Mouse (Mus musculus): ENCODE data around the gene Slc25a10. TPM values are rescaled to one million over a fixed set of nuclear protein-coding genes. Genes with fewer than 3 reads are reported as not detected.
A peak's percentile ranks its signal among the peaks of the same experiment; 100 is the strongest.
"Not testable (repeated sequence)": the region's sequence is repeated elsewhere in the genome, so short reads cannot be mapped to it uniquely, and the experiment has no call there.

The Slc25a10 gene
- polyA plus RNA-seq, 1 experiment from 2014 or later: 70.9 TPM

DNA sequence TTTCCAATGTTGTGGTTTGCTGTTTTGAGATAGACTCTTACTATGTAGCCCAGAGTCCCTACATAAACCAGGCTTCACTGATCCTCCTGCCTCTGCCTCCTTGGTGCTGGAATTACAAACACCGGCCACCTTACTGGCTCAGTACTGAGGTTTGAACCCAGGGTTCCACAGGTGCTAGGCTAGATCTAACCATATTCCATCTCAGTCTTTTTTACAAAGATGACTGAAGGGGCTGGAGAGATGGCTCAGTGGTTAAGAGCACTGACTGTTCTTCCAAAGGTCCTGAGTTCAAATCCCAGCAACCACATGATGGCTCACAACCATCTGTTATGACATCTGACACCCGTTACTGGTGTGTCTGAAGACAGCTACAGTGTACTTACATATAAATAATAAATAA is 22.6 kb downstream of the Slc25a10 start:
- H3K4me3 ChIP-seq; ATAC-seq (ENCODE audit: borderline replicate concordance, extremely low read depth, low FRiP score, low TSS enrichment); H3K4me2 ChIP-seq: not testable (repeated sequence)

DNA sequence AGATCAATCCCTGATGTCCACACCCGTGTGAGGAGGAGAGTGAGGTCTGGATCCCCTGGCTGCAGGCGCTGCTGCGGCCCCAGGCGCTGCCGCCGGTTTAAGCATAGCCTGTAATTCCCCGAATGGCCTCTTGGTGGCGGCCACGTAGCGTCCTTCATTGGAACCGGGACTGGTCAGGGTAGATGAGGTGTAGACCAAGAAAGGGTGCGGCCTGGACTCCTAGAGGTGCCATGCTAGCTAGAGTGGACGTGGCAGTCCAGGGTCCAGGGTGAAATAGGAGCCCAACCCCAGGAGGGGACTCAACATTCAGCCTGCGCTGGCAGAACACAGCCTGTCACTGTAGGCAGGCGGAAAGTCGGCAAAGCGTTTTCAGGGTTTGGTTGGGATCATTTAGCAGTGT is 24.0 kb downstream of the Slc25a10 start:
- Histone ChIP-seq H3K4me2 (no peak overlapping the region), H3K27ac (no peak overlapping the region), H3K9ac (no peak overlapping the region), H3K27me3 (no peaks in the 10 kb centered on the region), H3K36me3 (no peaks in the 10 kb centered on the region), H3K4me1 (peaks cover 22% of the 10 kb centered on the region), H3K4me3 (no peak overlapping the region), H3K9me3 (no peaks in the 10 kb centered on the region)
- peak; percentile 43 for ATAC-seq (ENCODE audit: borderline replicate concordance, extremely low read depth, low FRiP score, low TSS enrichment)
- 14% methylated on average over 17 of the region's 17 CpGs for WGBS

More for the DNA sequence above, 22.6 kb downstream of the Slc25a10 start:
- H3K9ac ChIP-seq, H3K36me3 ChIP-seq, H3K9me3 ChIP-seq, H3K27ac ChIP-seq, H3K27me3 ChIP-seq: not testable (repeated sequence)
- H3K4me1 ChIP-seq: peaks cover 20% of the 10 kb centered on the region
- 86% methylated on average over 2 of the region's 2 CpGs for WGBS

DNA sequence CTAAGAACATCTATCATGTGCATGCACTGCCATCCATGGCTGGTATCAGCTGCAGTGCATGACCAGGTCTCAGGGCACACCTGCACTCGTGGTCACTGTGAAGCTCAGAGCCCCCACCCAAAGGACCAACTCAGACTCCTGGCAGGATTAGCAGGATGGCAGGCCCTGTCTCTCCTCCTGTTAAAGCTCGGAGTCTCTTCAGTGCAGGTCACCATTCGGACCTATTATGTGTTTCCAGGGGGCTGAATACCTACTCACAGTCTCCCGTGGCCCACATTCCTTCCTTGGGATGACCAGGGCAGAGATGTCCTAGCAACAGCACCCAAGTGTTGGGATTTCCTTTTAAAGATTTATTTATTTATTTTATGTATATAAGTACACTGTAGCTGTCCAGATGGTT is 25.5 kb downstream of the Slc25a10 start:
- no peaks in the 10 kb centered on the region for H3K9me3 ChIP-seq
- H3K4me2 ChIP-seq: no peak overlapping the region
- ATAC-seq (ENCODE audit: borderline replicate concordance, extremely low read depth, low FRiP score, low TSS enrichment): no peak
- H3K27me3 ChIP-seq: no peaks in the 10 kb centered on the region
- 69% methylated on average over 4 of the region's 4 CpGs for WGBS
- no peak overlapping the region for H3K4me3 ChIP-seq
- H3K4me1 ChIP-seq: peaks cover 20% of the 10 kb centered on the region
- H3K36me3 ChIP-seq: no peaks in the 10 kb centered on the region
- H3K9ac ChIP-seq: no peak overlapping the region
- H3K27ac ChIP-seq: no peak overlapping the region

DNA sequence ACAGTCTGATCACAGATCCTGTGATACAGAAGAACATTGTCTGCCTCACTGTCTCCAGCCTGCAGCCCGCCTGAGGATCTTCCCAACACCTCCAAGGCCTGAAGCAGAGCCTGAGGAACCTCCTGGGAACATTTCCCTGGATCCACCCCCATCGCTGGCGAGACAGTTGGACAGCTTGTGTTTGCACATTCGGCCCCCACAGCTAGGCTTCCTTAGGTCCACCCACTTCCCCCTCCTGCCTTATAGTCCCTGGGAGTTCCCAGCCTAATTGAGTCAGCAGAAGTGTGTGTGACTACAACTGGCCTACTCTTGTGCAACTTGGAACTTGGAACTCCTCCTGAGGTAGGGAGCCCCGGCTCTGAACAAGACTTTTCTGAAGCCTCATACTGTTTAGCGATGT is 26.4 kb downstream of the Slc25a10 start:
- Histone ChIP-seq H3K27me3 (no peaks in the 10 kb centered on the region), H3K9ac (no peak overlapping the region; the same call in 1 of the 2 replicates)
- WGBS: 40% methylated on average over 6 of the region's 6 CpGs

DNA sequence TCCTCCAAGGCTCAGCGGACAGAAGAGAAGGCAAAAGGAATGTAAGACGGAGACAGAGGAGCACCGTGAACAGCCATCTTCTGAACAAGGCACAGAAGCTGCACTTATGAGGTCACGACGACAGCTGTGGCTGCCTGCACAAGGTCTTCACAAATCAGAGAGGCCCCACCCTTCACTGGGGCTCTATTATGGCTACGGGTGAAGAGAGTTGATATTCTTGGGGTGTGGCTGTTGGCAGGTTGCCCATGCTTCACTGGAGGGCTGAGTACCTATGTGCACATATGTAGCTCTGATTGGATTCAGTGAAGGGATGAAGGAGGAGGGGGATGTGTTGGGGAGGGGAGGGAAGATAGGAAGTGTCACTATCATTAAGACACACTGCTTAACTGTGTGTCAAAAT is 26.9 kb downstream of the Slc25a10 start:
- H3K27ac ChIP-seq: peak overlapping the region; percentile 53

More for the DNA sequence above, 26.4 kb downstream of the Slc25a10 start:
- Histone ChIP-seq H3K4me3 (no peak overlapping the region), H3K36me3 (no peaks in the 10 kb centered on the region), H3K9me3 (no peaks in the 10 kb centered on the region), H3K27ac (peak overlapping the region; percentile 53), H3K4me2 (no peak overlapping the region), H3K4me1 (peaks cover 20% of the 10 kb centered on the region)
- no peak for ATAC-seq (ENCODE audit: borderline replicate concordance, extremely low read depth, low FRiP score, low TSS enrichment)

DNA sequence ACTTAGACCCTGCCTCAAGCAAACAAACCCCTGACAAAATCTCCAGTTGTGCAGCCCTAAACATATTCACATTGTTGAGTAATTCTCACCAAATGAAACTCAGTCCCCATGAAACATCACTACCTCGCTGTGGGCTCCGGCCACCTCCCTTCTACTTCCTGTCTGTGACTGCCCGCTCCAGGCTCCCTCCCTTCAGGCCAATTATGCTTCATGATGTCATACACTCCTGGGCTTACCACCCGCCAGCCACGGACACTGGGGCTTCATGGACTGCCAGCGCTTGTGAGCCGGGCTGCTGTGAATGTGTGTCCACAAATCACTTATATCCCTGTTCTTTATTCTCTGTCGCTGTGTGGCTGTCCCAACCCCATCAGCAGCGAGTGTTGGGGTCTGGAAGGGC is 28.1 kb downstream of the Slc25a10 start:
- Histone ChIP-seq H3K4me2 (peak overlapping the region; percentile 32; the same call in 1 of the 2 replicates), H3K27me3 (no peaks in the 10 kb centered on the region), H3K27ac (no peak overlapping the region), H3K9ac (no peak overlapping the region), H3K36me3 (no peaks in the 10 kb centered on the region), H3K4me3 (no peak overlapping the region), H3K4me1 (peaks cover 20% of the 10 kb centered on the region), H3K9me3 (no peaks in the 10 kb centered on the region)
- 29% methylated on average over 9 of the region's 9 CpGs for WGBS
- ATAC-seq (ENCODE audit: borderline replicate concordance, extremely low read depth, low FRiP score, low TSS enrichment): peak; percentile 43; the same call in 1 of the 2 replicates

More for the DNA sequence above, 26.9 kb downstream of the Slc25a10 start:
- no peak overlapping the region for H3K4me3 ChIP-seq
- H3K9ac ChIP-seq: no peak overlapping the region
- H3K4me1 ChIP-seq: peaks cover 20% of the 10 kb centered on the region
- no peak overlapping the region for H3K4me2 ChIP-seq
- no peaks in the 10 kb centered on the region for H3K27me3 ChIP-seq
- no peaks in the 10 kb centered on the region for H3K36me3 ChIP-seq
- WGBS: 48% methylated on average over 6 of the region's 6 CpGs
- no peak for ATAC-seq (ENCODE audit: borderline replicate concordance, extremely low read depth, low FRiP score, low TSS enrichment)
- H3K9me3 ChIP-seq: no peaks in the 10 kb centered on the region

DNA sequence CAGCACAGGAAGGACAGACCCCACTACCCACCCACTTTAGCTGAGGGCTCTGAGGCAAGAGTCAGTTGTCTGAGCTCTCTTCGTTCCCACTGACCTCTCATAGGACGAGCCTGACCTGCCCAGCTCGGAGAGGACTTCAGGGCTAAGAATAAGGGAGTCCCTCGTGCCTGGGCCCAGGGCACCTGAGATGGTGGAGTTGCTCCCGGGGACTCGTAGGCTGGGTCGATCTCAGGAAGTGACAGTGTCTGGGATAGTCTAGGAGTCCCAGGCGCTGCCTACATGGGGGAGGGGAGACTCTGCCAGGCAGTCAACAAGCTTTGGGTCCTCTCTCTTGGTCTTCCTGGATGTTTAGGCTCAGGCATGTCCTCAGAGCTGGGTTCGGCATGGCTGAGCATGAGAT is 28.9 kb downstream of the Slc25a10 start:
- Histone ChIP-seq H3K4me3 (no peak overlapping the region), H3K9ac (no peak overlapping the region), H3K9me3 (no peaks in the 10 kb centered on the region), H3K27ac (no peak overlapping the region), H3K4me2 (no peak overlapping the region), H3K27me3 (no peaks in the 10 kb centered on the region), H3K36me3 (no peaks in the 10 kb centered on the region), H3K4me1 (peaks cover 20% of the 10 kb centered on the region)
- WGBS: 70% methylated on average over 9 of the region's 9 CpGs
- no peak for ATAC-seq (ENCODE audit: borderline replicate concordance, extremely low read depth, low FRiP score, low TSS enrichment)

DNA sequence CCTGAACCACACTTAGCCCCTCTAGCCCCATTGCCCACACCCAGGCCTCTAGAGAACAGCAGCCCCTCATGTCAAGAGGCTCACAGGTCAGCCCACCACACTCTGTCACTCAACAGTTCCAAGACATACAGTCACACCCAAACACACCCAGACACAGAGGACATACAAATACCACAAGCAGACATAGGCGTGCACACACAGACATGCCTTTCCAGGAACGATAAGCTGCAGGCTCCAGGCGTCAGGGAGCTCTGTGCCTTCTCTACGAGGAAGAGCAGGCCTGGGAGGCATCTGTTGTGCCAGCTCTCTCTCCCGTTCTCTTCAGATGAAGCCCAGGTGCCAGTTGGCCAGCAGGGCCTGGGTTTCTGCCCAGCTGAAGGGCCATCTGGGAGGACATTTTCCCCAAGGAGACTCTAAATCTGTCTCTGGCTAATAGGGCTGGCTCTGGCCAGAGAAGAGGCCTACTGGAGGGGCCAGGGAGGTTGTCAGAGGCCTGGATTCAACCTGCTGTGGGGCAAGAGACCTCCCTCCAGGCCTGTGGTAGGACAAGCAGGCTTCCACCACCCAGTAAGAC is 29.4 kb downstream of the Slc25a10 start:
- Histone ChIP-seq H3K27me3 (no peaks in the 10 kb centered on the region), H3K4me1 (peaks cover 17% of the 10 kb centered on the region), H3K4me2 (no peak overlapping the region), H3K9me3 (no peaks in the 10 kb centered on the region), H3K27ac (no peak overlapping the region), H3K36me3 (no peaks in the 10 kb centered on the region), H3K9ac (no peak overlapping the region), H3K4me3 (no peak overlapping the region)
- WGBS: 66% methylated on average over 5 of the region's 5 CpGs
- no peak for ATAC-seq (ENCODE audit: borderline replicate concordance, extremely low read depth, low FRiP score, low TSS enrichment)

DNA sequence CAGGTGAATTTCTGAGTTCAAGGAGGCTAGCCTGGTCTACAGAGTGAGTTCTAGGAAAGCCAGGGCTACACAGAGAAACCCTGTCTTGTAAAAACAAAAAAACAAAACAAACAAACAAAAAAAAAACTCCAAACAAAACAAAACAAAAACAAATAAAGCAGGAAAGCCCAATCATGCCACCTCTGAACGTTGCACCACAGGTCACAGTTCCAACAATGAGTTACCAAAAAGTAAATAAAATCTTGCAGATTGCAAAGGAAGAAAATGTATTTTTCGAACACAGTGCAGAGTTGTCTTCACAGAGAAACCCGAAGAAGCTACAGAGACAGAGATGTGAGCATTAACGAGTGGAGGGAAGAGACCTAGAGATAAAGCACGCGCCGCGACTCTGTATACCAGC is 30.9 kb downstream of the Slc25a10 start:
- WGBS: 82% methylated on average over 8 of the region's 8 CpGs
- Histone ChIP-seq H3K27ac (no peak overlapping the region), H3K4me3 (no peak overlapping the region), H3K36me3 (no peaks in the 10 kb centered on the region), H3K9me3 (no peaks in the 10 kb centered on the region), H3K4me2 (no peak overlapping the region), H3K9ac (no peak overlapping the region), H3K27me3 (no peaks in the 10 kb centered on the region), H3K4me1 (peaks cover 17% of the 10 kb centered on the region)
- ATAC-seq (ENCODE audit: borderline replicate concordance, extremely low read depth, low FRiP score, low TSS enrichment): no peak

DNA sequence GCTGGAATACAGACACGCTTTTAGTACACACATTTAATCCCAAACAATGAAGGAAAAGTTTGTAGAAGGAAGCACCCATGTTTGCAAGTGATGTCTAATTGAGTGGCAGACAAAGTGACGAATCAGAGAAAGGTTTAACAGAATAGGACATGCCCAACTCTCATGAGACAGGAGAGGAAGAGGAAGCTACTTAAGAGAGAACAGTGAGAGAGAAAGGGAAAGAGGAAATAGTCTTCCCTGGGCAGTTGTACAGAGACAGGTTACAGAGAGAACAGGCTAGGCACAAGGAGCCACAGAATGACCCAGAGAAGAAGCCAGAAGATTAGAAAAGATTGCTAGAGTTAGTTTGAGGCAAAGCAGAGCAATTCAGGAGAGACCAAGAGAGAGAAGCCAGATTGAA is 34.3 kb downstream of the Slc25a10 start:
- no peaks in the 10 kb centered on the region for H3K36me3 ChIP-seq
- ATAC-seq (ENCODE audit: borderline replicate concordance, extremely low read depth, low FRiP score, low TSS enrichment): no peak
- H3K9ac ChIP-seq: no peak overlapping the region
- H3K4me1 ChIP-seq: peaks cover 6% of the 10 kb centered on the region
- H3K27ac ChIP-seq: no peak overlapping the region
- H3K9me3 ChIP-seq: no peaks in the 10 kb centered on the region
- H3K4me3 ChIP-seq: no peak overlapping the region
- WGBS: 69% methylated on average over 2 of the region's 2 CpGs
- no peak overlapping the region for H3K4me2 ChIP-seq
- H3K27me3 ChIP-seq: peaks cover 33% of the 10 kb centered on the region

DNA sequence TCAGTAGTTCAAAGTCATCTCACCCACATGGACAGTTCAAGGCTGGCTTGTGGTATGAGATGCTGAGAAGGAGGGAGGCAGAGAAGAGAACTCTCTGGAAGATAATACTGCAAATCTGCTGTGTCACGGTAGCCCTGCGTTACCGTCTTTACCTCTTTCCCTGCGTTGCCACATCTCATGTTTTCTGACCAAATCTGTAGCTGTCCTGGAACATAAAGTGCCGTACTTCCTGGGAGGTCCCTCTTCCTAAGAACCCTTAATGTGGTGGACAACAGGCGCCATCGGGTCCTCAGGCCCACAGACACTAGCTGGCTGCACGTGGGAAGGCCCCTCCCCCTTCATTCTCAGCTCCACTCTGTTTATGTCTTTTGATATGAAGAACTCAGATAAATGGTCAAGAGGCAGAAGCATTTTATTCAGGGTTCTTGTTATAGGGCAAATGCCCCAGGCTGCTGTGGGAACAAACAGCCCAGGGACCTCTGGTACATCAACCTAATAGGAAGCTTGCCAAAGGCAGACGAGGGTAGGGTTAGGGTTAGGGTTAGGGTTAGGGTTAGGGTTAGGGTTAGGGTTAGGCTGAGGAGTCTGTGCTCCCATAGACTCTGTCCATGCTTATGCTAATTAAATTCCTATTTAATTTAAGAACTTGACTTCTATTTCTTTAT is 36.2 kb downstream of the Slc25a10 start:
- 47% methylated on average over 9 of the region's 9 CpGs for WGBS
- no peak overlapping the region for H3K4me3 ChIP-seq

DNA sequence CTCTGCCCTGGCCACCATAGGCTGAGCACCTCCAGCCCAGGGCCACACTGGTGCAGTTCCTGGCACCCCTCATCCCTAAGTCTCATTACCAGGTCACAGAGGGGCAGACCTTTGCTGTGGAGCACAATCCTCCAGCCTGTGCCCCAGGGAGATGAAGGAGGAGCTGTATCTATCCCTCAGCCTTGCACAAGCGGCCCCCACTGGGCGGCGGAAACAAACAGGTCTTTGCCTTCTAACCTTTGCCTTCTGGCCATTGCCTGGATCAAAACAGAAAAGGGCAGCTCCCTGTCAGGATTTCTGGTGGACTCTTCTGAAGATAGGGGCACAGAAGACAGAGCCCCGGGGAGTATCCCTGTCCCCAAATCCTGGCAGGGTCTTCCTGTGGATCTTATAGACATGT is 37.3 kb downstream of the Slc25a10 start:
- Histone ChIP-seq H3K36me3 (no peaks in the 10 kb centered on the region), H3K4me1 (peaks cover 11% of the 10 kb centered on the region), H3K9ac (no peak overlapping the region), H3K27me3 (peaks cover 63% of the 10 kb centered on the region), H3K4me2 (no peak overlapping the region), H3K9me3 (no peaks in the 10 kb centered on the region), H3K4me3 (no peak overlapping the region), H3K27ac (no peak overlapping the region)
- ATAC-seq (ENCODE audit: borderline replicate concordance, extremely low read depth, low FRiP score, low TSS enrichment): no peak
- WGBS: 74% methylated on average over 4 of the region's 4 CpGs

More for the DNA sequence above, 36.2 kb downstream of the Slc25a10 start:
- H3K36me3 ChIP-seq: no peaks in the 10 kb centered on the region
- no peak overlapping the region for H3K27ac ChIP-seq
- peaks cover 11% of the 10 kb centered on the region for H3K4me1 ChIP-seq
- no peak overlapping the region for H3K4me2 ChIP-seq
- no peak overlapping the region for H3K9ac ChIP-seq
- peaks cover 52% of the 10 kb centered on the region for H3K27me3 ChIP-seq
- H3K9me3 ChIP-seq: no peaks in the 10 kb centered on the region
- ATAC-seq (ENCODE audit: borderline replicate concordance, extremely low read depth, low FRiP score, low TSS enrichment): no peak
